Mouse (Mus musculus) neural tube, embryonic 14.5 days (tissue): ENCODE results near the gene Ndc1. TPM values are rescaled to one million over a fixed set of nuclear protein-coding genes. Genes with fewer than 3 reads are reported as not detected.
A peak's percentile ranks its signal among the peaks of the same experiment; 100 is the strongest.
"Not testable (repeated sequence)": the region's sequence is repeated elsewhere in the genome, so short reads cannot be mapped to it uniquely, and the experiment has no call there.

Experiments used
- ATAC-seq: fragments of 200-750 bp; cut with Nextera tagmentation; 2 replicates; pipeline ENCODE4 v1.8.0; 2017; ENCODE audit warnings: low read depth, mild to moderate bottlenecking, moderate TSS enrichment, moderate library complexity
- H3K27ac ChIP-seq: fragments of 300-500 bp; sonication (generic); 2 replicates; pipeline ENCODE4 v1.5.1; 2014; ENCODE audit warnings: low read depth, mild to moderate bottlenecking, control low read depth, low read length, moderate library complexity, mixed read lengths
- H3K27me3 ChIP-seq: fragments of 300-500 bp; sonication (generic); 2 replicates; pipeline ENCODE4 v1.6.1; 2014; ENCODE audit warnings: low read length; ENCODE audit not compliant: control insufficient read depth, insufficient read depth
- H3K36me3 ChIP-seq: fragments of 300-500 bp; sonication (generic); 2 replicates; pipeline ENCODE4 v1.6.1; 2014; ENCODE audit warnings: low read length, mixed read lengths; ENCODE audit not compliant: control insufficient read depth, insufficient read depth
- H3K4me1 ChIP-seq: fragments of 300-500 bp; sonication (generic); 2 replicates; pipeline ENCODE4 v1.6.1; 2014; ENCODE audit warnings: low read length; ENCODE audit not compliant: control insufficient read depth, insufficient read depth
- H3K4me2 ChIP-seq: fragments of 300-500 bp; sonication (generic); 2 replicates; pipeline ENCODE4 v1.6.1; 2014; ENCODE audit warnings: mild to moderate bottlenecking, low read depth, low read length, control low read depth
- H3K4me3 ChIP-seq: fragments of 300-500 bp; sonication (generic); 2 replicates; pipeline ENCODE4 v1.5.1; 2014; ENCODE audit warnings: low read depth, low read length, control low read depth, mixed read lengths
- H3K9ac ChIP-seq: fragments of 300-500 bp; sonication (generic); replicated peaks from 2 replicates; pipeline ENCODE4 v1.6.1; 2014; ENCODE audit warnings: low read depth, mild to moderate bottlenecking, control low read depth, low read length, mixed read lengths
- H3K9me3 ChIP-seq: fragments of 300-500 bp; sonication (generic); 2 replicates; pipeline ENCODE4 v1.6.1; 2016; ENCODE audit warnings: low read length; ENCODE audit not compliant: control insufficient read depth
- WGBS: fragments of 180-500 bp; shearing (Covaris S2); extraction: QIAGEN DNeasy Blood & Tissue Kit; methylation state at CpG from one replicate; pipeline ENCODE4 v1.1.7; 2014; 5-methylcytosine and 5-hydroxymethylcytosine counted together
- polyA plus RNA-seq: library from polyadenylated mRNA; unstranded; fragments of >200 nt; fragmentation: Nextera tagmentation; extraction: Ambion mirVana; gene quantifications from 2 replicates; pipeline ENCODE4 v1.2.1, GENCODE M21; 2014

Ndc1 gene
- polyA plus RNA-seq, 1 experiment from 2014 or later = 22.5 TPM

- Histone ChIP-seq H3K27ac (no peak overlapping the region), H3K4me1 (peaks cover 10% of the 10 kb centered on the region), H3K9me3 (no peaks in the 10 kb centered on the region), H3K36me3 (peaks cover 4% of the 10 kb centered on the region; the same call in 1 of the 2 replicates), H3K4me3 (no peak overlapping the region), H3K4me2 (no peak overlapping the region), H3K27me3 (no peaks in the 10 kb centered on the region), H3K9ac (no peak overlapping the region)
- 61% methylated on average over 7 of the region's 7 CpGs for WGBS
- ATAC-seq = no peak
These were observed 23.0 kb upstream of the Ndc1 start for GRCm38 (mm10) chr4:107344612-107345011.

GRCm38 (mm10) chr4:107347221-107347620 is 20.4 kb upstream of the Ndc1 start:
- Histone ChIP-seq H3K9ac (no peak overlapping the region), H3K36me3 (peaks cover 4% of the 10 kb centered on the region; the same call in 1 of the 2 replicates), H3K27me3 (no peaks in the 10 kb centered on the region), H3K4me1 (peaks cover 10% of the 10 kb centered on the region), H3K27ac (no peak overlapping the region), H3K4me2 (no peak overlapping the region), H3K9me3 (no peaks in the 10 kb centered on the region), H3K4me3 (no peak overlapping the region)
- ATAC-seq = no peak
- WGBS = 73% methylated on average over 6 of the region's 6 CpGs

GRCm38 (mm10) chr4:107348529-107349310 is 18.9 kb upstream of the Ndc1 start:
- Histone ChIP-seq H3K27ac (peak overlapping the region; percentile 58), H3K9me3 (no peaks in the 10 kb centered on the region), H3K36me3 (peaks cover 4% of the 10 kb centered on the region; the same call in 1 of the 2 replicates), H3K27me3 (no peaks in the 10 kb centered on the region), H3K4me2 (no peak overlapping the region), H3K4me1 (peaks cover 14% of the 10 kb centered on the region), H3K9ac (no peak overlapping the region), H3K4me3 (no peak overlapping the region)
- WGBS = 54% methylated on average over 20 of the region's 20 CpGs
- peak; percentile 38; the same call in 1 of the 2 replicates for ATAC-seq

- peaks cover 21% of the 10 kb centered on the region for H3K4me1 ChIP-seq
- no peak overlapping the region for H3K4me3 ChIP-seq
- no peaks in the 10 kb centered on the region for H3K27me3 ChIP-seq
- ATAC-seq = peak; percentile 60; the same call in 1 of the 2 replicates
- no peak overlapping the region for H3K27ac ChIP-seq
- H3K9me3 ChIP-seq = no peaks in the 10 kb centered on the region
- H3K9ac ChIP-seq = no peak overlapping the region
- no peak overlapping the region for H3K4me2 ChIP-seq
- H3K36me3 ChIP-seq = peaks cover 4% of the 10 kb centered on the region; the same call in 1 of the 2 replicates
- 77% methylated on average over 8 of the region's 8 CpGs for WGBS
These were observed 18.1 kb upstream of the Ndc1 start for GRCm38 (mm10) chr4:107349311-107350008.

GRCm38 (mm10) chr4:107351368-107351767 is 16.2 kb upstream of the Ndc1 start:
- H3K27me3 ChIP-seq = no peaks in the 10 kb centered on the region
- H3K9me3 ChIP-seq = no peaks in the 10 kb centered on the region
- H3K27ac ChIP-seq = no peak overlapping the region
- no peak for ATAC-seq
- no peaks in the 10 kb centered on the region for H3K36me3 ChIP-seq
- peaks cover 24% of the 10 kb centered on the region for H3K4me1 ChIP-seq
- H3K9ac ChIP-seq = no peak overlapping the region
- H3K4me3 ChIP-seq = no peak overlapping the region
- H3K4me2 ChIP-seq = no peak overlapping the region

- Histone ChIP-seq H3K4me3 (no peak overlapping the region), H3K9me3 (no peaks in the 10 kb centered on the region), H3K9ac (no peak overlapping the region), H3K27me3 (no peaks in the 10 kb centered on the region), H3K27ac (peak overlapping the region; percentile 72), H3K36me3 (no peaks in the 10 kb centered on the region), H3K4me1 (peaks cover 19% of the 10 kb centered on the region), H3K4me2 (no peak overlapping the region)
- 84% methylated on average over 3 of the region's 3 CpGs for WGBS
- ATAC-seq = no peak; the same call in 1 of the 2 replicates
These were observed 14.0 kb upstream of the Ndc1 start for GRCm38 (mm10) chr4:107353612-107354011.

GRCm38 (mm10) chr4:107354126-107354525 is 13.5 kb upstream of the Ndc1 start:
- ATAC-seq = peak; percentile 39; the same call in 1 of the 2 replicates
- no peaks in the 10 kb centered on the region for H3K36me3 ChIP-seq
- WGBS = 50% methylated on average over 5 of the region's 5 CpGs
- peaks cover 14% of the 10 kb centered on the region for H3K4me1 ChIP-seq
- no peak overlapping the region for H3K4me3 ChIP-seq
- no peaks in the 10 kb centered on the region for H3K9me3 ChIP-seq
- H3K4me2 ChIP-seq = no peak overlapping the region
- H3K27ac ChIP-seq = peak overlapping the region; percentile 72
- no peaks in the 10 kb centered on the region for H3K27me3 ChIP-seq
- no peak overlapping the region for H3K9ac ChIP-seq

- H3K27ac ChIP-seq = peak overlapping the region; percentile 72
- H3K4me3 ChIP-seq = no peak overlapping the region
- no peaks in the 10 kb centered on the region for H3K36me3 ChIP-seq
- H3K9ac ChIP-seq = no peak overlapping the region
- no peak overlapping the region for H3K4me2 ChIP-seq
- H3K4me1 ChIP-seq = peaks cover 14% of the 10 kb centered on the region; the same call in 1 of the 2 replicates
- no peaks in the 10 kb centered on the region for H3K27me3 ChIP-seq
- H3K9me3 ChIP-seq = no peaks in the 10 kb centered on the region
- whole genome bisulfite sequencing = 5% methylated on average over 4 of the region's 4 CpGs
- ATAC-seq = peak; percentile 93
These were observed 13.0 kb upstream of the Ndc1 start for GRCm38 (mm10) chr4:107354543-107354942.

GRCm38 (mm10) chr4:107357172-107357571 is 10.4 kb upstream of the Ndc1 start:
- H3K36me3 ChIP-seq, H3K27me3 ChIP-seq, ATAC-seq, H3K9ac ChIP-seq, H3K4me2 ChIP-seq, H3K27ac ChIP-seq, H3K9me3 ChIP-seq, H3K4me3 ChIP-seq: not testable (repeated sequence)
- 33% methylated on average over 8 of the region's 8 CpGs for WGBS
- H3K4me1 ChIP-seq = peaks cover 14% of the 10 kb centered on the region; the same call in 1 of the 2 replicates
